Mouse (Mus musculus) c-Kit-positive CD71-positive TER-119-positive erythroid progenitor cells, embryonic 14.5 days (primary cell): ENCODE data around the gene Olfr596.
"Not testable (repeated sequence)": the region's sequence is repeated elsewhere in the genome, so short reads cannot be mapped to it uniquely, and the experiment has no call there.

Source experiments
- DNase-seq: peaks from one replicate; pipeline ENCODE4 v3.0.0-alpha.2; 2013; ENCODE audit warnings: low spot score

Gene Olfr596

DNA sequence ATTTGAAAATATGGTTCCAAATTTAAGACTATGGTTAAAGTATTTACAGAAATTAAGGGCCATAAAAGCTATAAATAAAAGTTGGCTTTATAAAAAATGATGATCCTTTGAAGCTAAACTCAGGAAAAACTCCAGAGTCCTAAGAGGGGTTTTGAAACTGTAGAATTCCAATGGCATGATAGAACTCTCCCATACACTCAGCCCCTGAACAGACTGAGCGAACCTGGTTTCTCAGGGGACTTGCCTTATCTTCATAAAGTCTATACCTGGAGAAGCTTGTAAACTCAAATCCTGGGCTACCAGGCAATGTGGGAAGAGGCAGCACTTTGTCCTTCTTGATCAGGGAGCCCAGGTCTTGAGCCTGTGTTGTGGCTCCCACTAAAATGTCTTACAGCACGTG, at the start of gene Olfr596:
Gene Olfr596, plus strand, starts transcription at position 301 of the 400 bp plus-strand sequence.
- not testable (repeated sequence) for DNase-seq

DNA sequence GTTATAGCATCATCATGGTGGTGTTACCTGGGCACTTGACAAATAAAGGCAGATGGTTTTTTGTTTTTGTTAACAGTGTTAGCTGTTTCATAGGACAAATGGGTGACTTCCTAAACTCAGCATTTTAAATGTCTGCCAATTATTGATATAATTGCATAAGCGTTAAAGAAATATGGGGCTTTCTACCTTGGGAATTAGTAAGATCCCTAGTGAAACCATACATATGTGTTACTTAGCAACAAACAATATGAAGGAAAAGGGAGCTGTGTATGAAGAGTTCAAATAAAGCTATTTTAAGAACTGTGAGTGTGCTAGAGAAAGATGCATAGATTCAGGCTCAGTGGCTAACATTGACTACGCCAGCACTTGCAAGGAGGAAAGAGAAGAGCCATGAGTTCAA, 10.6 kb downstream of the Olfr596 start, which contains the start of gene Olfr597:
Gene Olfr597, plus strand, starts transcription at position 301 of the 400 bp plus-strand sequence.
- DNase-seq = not testable (repeated sequence)

DNA sequence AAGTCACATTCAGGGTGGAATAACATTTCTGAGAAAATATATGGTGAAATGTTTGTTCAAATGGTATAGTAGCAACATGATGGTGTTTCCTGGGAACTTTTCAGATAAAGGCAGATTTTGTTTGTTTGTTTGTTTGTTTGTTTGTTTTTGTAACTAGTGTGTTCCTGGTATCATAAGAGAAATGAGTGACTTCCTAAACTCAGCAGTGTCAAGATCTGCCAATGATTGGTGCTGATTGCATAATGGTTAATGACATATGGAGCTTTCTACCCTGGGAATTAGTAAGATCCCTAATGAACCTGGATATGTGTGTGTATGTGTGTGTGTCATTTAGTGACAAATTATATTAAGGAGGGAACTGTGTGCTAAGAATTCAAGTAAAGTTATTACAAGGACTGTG, 17.8 kb downstream of the Olfr596 start, which contains the start of gene Olfr598:
Gene Olfr598, plus strand, starts transcription at position 301 of the 400 bp plus-strand sequence.
- DNase-seq = no peak

DNA sequence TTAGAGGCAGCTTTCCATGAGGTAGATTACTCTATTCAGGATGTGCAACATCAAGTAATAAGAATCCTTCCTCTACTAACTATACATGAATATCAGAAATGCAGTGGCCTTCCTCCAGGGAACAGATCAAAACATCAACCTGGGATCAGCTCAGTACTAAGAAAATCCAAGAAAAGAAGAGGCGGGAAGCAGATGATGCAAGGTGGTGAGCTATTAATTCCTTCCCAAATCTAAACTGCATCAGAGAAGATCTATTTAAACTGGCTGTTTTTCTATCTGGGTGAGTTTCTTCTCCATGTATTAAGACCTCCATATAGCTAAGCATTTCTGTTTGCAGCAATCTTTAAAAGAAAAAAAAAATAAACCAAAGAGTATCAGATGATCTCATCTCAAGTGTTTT, 30.2 kb downstream of the Olfr596 start, which contains the start of gene Olfr599:
Gene Olfr599, plus strand, starts transcription at position 301 of the 400 bp plus-strand sequence.
- no peak for DNase-seq

DNA sequence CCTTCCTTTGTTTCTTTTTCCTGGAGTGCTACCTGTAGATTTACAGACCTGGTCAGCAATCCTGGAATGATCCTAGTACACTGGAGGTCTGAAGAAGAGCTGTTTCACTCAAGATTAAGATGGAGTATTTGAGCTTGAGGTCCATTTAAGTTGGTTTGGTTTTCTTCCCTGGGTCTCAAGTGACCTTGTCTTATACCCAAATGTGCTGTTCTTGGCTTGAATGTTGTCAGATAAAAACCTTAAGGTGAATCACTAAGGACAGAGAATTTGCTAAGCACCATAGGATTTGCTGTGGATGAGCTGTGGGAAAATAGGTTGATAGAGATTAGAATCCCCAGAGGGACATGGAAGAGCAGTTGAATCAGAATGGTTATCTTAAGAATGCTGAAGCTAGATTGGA, 44.1 kb downstream of the Olfr596 start, which contains the start of gene Olfr600:
Gene Olfr600, minus strand, starts transcription at position 101 of the 400 bp plus-strand sequence.
- DNase-seq = no peak
